Mouse (Mus musculus): ENCODE measurements around the gene Cerkl. TPM values are rescaled to one million over a fixed set of nuclear protein-coding genes. Genes with fewer than 3 reads are reported as not detected.

The Cerkl gene
- total RNA-seq, 2 experiments from 2014 or later, result 0.76 to 0.97 TPM

DNA sequence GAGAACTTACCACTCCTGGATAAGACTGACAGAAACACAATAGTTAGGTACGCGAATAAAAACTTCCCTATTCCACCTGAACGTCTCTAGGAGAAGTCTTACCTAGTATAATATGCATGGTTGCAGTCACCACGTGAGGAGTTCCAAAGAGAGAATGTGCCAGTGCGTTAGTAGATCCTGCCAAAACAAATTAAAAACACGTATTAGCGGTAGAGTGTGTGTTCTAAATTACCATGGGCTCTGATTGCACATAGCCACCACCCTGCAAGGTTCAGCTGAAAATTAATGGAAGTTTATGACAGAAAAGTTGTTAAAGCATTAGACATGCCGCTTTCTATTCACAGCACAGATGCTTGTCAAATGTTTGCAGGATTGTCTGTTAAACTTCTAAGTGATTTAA lies 113.5 kb downstream of the Cerkl start:
- no peak for DNase-seq
- intact Hi-C loops (cut with DNase I), result no loop called here

DNA sequence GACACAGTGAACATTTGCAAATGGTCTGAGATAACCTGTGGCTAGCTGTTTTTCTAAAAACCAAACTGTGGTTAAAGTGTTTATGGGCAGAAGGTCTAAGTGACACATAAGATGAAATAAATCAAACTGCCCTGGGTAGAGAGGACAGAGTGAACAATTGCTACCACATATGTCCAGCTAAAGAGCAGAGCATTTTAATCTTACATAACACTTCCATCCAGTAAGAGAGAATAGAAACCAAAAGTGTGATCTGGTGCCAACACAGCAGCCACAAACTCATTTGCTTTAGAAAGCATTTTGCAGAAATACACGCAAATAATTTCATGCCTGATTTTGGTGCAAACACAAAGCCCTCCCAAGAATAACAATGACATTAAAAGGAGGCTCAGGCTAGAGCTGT lies 117.6 kb downstream of the Cerkl start:
- intact Hi-C loops (cut with DNase I), result no loop called here
- DNase-seq, result no peak

DNA sequence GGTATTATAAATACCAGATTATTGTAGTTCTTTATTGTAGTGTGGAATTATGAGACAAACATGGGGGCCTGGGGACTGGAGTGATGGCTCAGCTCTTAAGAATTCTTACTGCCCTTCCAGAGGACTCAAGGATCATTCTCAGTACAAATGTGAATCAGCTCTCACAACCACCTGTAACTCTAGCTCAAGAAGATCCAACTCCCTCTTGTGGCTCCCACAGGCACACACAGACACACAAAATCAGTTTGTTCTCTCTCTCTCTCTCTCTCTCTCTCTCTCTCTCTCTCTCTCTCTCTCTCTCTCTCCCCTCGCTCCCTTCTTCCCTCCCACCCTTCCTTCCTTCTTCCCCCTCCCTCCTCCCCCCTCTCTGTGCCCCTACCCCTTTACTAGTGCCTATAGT lies 120.4 kb downstream of the Cerkl start:
- DNase-seq, result no peak
- intact Hi-C loops (cut with DNase I), result no loop called here

DNA sequence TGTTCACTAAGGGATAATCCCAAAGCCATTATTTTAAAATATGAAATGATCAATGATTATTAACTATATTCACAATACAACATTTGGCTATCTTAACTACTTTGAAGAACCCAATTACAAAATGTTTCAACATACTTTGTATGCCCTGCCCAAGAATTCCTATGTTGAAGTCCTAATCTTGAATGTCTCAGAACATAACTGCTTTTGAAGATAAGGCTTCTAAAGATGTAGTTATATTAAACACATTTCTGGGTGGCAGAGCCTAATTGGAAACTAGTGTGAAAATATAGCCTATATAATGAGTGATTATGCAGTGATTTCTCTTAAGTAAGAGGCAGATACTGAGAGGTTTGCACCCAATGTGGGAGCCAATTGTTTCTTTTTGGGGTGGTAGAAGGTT lies 121.9 kb downstream of the Cerkl start:
- intact Hi-C loops (cut with DNase I), result no loop called here
- DNase-seq, result no peak

DNA sequence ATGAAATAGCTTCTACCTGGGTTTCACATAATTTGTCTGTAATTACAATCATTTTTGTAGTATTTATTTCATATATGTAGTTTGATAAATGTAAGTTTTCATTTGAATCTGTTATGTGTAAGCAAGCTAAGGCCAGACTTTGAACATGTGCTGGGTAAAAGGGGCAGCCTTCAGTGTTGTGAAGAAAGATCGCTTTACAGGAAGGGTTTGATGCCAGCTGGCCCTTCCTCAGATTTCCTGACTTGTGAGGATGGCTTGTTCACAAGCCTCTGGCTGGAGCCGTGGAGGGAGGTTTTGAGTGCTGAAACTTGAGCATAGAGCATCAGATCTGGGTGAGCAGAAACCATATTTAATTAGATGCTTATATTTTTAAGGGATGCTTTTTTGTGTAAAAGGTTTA lies 128.5 kb downstream of the Cerkl start:
- intact Hi-C loops (cut with DNase I), result no loop called here

DNA sequence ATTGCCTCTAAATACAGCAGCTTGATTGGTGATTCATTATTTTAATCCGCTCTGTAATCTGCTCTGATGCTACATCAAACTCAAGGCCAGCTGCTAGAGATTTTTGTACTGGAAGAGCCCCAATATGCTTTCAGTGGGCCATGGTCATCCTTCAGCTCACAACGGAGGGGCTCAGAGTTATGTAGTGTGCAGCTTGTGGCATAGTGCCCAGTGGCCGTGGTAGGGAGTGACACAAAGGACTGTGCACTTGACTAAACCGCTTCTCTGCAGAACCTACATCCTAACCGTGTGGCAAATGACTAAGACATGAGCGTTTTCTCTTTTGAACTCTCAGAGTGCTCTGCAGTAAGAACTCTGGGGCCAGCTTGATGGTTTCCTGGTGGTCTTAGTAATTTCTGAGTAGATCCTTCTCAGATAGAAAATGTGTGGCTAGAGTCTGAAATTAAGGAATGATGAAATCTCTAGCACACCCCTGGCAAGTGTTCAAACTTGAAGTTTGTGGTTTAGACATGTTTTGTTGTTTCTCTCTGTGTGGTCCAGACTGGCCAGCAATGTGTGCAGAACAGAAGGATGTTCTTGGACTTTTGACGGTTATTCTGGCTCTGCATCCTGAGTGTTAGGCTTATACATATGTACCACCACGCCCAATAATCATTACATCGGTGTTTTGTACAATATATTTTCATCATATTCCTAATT lies 140.3 kb downstream of the Cerkl start:
- intact Hi-C loops (cut with DNase I), result no loop called here
- no peak for DNase-seq

More for the DNA sequence above, 128.5 kb downstream of the Cerkl start:
- DNase-seq, result no peak

DNA sequence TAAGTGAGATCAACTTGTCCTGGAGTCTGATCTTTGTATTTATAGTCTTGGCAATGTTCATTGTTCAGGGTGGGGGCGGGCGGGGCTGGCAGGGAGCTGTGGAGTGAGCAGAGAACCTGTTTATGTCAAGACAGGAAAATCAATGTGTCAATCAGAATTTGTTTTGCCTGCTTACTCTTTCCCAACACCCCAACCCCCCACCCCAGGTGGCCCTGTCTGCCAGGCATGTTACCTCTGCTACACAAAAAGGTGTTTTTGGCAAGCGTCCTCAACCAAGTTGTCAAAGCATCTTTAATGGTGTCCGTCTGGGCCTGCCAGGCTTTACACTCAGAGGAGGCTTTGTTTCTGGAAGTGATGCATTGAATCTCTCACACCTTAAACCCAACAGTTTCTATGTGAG lies 141.5 kb downstream of the Cerkl start:
- intact Hi-C loops (cut with DNase I), result no loop called here
- no peak for DNase-seq

DNA sequence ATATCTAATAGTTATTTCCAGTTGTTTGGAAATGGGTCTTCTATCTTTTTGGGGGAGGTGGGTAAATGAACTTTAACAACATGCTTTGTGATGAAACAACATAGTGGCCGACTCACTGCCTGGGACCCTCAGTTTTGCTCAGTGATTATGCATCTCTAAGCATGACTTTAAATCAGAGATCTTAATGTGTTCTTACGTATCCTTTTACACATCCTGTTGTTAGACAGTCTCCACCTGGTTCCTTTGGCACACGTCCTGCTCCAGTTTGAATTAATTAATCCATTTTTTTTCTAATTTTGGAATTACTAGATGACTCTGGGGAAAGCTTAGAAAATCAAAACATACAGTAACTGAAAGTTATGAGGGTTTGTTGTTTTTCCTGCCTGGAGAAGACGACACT lies 144.1 kb downstream of the Cerkl start:
- no peak for DNase-seq
- intact Hi-C loops (cut with DNase I), result no loop called here

DNA sequence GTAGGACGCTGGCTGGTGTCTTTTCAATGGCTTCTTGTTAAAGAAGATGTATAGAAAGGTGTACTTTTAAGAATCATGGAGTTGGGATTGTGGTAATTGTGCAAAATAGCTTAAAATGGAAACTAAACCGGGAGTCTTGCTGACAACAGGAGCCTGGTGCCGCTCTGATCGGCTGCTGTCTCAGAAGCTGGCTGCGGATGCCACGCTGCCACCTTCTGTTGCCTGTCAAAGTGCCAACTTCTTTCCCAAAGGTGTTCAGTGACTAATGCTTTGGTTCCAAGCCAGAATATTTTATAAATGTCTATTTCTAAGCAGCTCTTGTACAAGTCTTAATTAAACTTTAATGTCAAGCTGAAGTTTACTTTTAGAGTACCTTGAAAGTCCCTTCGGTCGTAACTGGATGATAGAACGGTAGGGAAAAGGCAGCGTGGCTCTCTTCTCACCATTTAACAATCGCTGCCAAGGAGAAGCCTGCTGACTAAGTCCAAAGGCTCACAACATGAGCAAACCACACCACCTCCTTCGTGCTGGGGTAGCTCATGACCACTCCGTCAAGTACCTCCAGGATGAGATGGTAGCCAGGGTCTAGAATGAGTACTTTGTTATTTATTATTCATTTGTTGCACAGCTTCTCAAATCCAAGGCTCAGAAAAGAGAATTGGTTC lies 147.0 kb downstream of the Cerkl start:
- intact Hi-C loops (cut with DNase I), result no loop called here

DNA sequence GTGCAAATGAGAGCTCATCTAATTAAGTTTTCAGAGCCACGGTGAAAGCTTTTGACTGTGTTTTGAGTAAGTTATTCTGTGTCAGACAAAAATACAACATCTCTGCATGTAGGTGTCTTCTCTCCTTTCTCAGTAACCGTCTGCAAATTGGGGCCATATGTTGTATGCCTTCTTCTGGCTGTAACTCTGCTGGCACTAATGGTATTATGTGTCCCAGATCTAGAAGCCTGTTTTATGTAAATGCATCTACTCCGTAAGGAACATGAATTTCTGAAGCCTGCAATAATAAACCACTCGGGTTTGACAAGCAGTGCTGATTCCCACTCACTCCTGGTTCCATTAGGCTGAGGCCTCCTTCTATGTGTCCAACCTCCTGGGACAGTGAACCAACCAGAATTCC lies 149.0 kb downstream of the Cerkl start:
- DNase-seq, result no peak
- intact Hi-C loops (cut with DNase I), result no loop called here

More for the DNA sequence above, 147.0 kb downstream of the Cerkl start:
- no peak for DNase-seq

DNA sequence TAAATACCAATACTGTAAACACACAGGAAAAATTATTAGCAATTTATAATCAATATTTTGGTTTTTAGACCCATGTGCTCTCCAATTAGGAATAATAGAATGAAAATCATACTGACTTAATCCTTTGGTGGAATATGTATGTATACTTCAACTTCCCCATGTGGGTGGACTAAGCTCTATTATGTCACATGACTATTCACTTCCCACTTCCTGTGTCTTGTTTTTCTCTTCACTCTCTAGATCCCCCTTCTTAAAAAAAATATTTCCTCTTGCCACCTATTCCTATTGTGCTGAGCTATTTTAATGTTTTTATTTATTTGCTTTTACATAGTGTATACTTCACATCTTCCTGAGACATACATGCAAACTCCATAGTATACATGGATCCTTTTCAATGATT lies 154.2 kb downstream of the Cerkl start:
- intact Hi-C loops (cut with DNase I), result no loop called here
- no peak for DNase-seq

DNA sequence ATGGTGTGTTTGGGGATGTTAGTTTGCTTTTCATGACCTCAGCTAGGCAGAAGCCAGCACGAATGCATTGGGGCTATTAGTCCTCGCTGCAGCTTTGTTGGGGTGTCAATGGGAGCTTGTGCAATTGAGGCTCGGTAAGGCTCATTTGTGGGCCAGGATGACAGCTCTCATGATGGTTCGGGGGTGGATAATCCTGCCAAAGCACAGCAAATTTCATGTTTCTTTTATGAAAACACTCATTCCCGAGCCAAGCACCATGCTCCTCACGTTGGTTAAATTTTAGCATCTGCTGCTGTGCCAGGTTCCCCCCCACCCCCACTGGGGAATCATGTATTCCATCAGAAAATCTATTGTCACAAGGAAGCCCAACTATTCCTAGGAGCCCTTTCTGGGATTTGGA lies 164.2 kb downstream of the Cerkl start:
- no peak for DNase-seq
- intact Hi-C loops (cut with DNase I), result no loop called here

DNA sequence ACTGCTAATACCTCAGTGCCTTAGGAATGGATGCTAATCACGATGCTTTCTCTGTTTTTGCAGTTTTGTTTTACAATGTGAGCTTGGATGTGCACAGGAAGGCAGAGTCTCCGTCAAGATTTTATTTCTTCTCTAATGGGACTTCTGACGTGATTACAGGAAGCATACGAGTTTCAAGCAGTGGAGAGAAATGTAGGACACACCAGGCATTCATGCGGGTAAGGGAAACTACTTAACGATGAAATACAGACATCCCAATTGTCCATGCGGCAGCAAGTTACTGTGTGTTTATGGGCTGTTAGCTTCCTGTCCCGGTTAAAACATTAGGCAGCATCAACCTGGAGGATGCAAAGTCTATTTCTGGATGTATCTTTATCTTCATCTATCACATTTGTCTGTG lies 164.7 kb downstream of the Cerkl start:
- no peak for DNase-seq
- intact Hi-C loops (cut with DNase I), result no loop called here

DNA sequence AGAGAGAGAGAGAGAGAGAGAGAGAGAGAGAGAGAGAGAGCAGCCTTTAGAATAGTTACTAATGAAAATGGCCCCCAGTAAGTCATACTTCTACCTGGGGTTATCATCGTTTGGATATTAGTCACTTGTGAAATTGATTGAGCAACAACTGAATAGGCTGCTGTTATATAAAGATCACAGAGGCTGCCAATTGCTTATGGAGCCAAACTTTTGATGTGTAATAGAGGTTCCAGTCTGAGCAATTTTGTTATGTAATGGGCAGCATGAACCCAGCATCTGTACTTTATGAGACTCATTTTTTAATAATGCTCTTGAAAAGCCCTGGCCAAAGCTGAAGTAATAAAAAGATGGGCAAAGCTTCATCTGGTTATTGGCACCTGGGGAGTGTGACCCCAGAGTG lies 166.4 kb downstream of the Cerkl start:
- intact Hi-C loops (cut with DNase I), result no loop called here
- DNase-seq, result no peak

DNA sequence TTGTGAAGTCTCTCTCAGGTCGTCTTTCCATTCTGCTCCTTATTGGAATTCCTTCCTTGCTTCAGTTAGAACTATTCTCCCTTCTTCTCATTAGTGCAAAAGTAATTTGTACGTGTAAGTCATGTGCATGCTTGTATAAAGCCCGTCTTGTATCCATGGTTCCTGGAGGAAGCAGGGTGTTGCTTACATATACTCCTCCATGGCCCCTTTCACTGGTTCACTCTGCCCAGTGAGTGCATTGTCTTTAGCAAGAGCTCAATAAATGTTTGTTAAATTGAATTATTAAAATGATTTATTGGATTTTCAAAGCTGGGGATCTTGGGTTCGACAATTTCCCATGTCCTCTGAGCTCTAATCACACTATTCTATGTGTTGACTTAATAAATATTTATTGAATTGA lies 172.4 kb downstream of the Cerkl start:
- no peak for DNase-seq
- intact Hi-C loops (cut with DNase I), result no loop called here

Other genes starting within 250 kb of the Cerkl start
- gene Itga4, start 201.4 kb downstream of the Cerkl start, total RNA-seq (2021), result 1 to 10 TPM; 1.9 to 3.0 TPM
- gene Neurod1, start within 50 bp of the Cerkl start, total RNA-seq (2021), result not detected
- 10 to 100 TPM; 22.6 to 23.0 TPM for gene Itprid2, start 178.6 kb upstream of the Cerkl start, total RNA-seq (2021)

All from heart, postnatal 36 days (tissue).